Mouse (Mus musculus) neural tube, postnatal 0 days (tissue): Measurements from ENCODE around the gene Zscan4-ps1. TPM values are rescaled to one million over a fixed set of nuclear protein-coding genes. Genes with fewer than 3 reads are reported as not detected.

Source experiments
- polyA plus RNA-seq: library from polyadenylated mRNA; unstranded; fragments of >200 nt; fragmentation: Nextera tagmentation; extraction: Ambion mirVana; gene quantifications from 2 replicates; pipeline ENCODE4 v1.2.1, GENCODE M21; 2015

Zscan4-ps1 gene
- polyA plus RNA-seq: not detected in 2 replicates

DNA sequence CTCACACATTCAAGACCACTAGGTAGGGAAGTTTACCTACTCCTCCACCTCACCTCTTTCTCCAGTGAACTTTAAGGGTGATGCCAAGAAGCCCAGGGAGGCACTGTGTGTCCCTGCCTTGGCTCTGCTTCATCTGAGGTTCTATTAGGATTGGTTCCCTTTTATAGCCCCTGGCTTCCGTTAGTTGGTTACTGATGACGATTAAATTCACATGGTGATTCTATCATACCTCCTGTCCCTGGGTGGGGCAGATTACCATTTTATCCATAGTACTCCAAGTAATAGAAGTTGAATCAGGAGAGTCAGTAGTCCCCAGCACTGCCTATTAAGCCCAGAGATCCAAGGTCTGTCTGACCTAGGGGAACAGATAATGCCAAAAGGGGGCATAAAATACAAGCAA is at the start of gene Zscan4-ps1:
TSS of gene Zscan4-ps1 (minus strand) at position 101 of the 400 bp plus-strand sequence.

Other genes starting within 250 kb of the Zscan4-ps1 start
- not detected in 2 replicates for gene Zscan4b, start 164.6 kb downstream of the Zscan4-ps1 start, polyA plus RNA-seq
- not detected in 2 replicates for gene Zscan4c, start 63.9 kb downstream of the Zscan4-ps1 start, polyA plus RNA-seq
- gene Zscan4d, start 96.5 kb upstream of the Zscan4-ps1 start, polyA plus RNA-seq: not detected in 2 replicates
- not detected in 2 replicates for gene Zscan4e, start 241.0 kb upstream of the Zscan4-ps1 start, polyA plus RNA-seq